Mouse (Mus musculus): ENCODE measurements at regions not wholly inside any gene's neighbourhood (a gene's known extent, or its start where the extent isn't known, plus 50 kb on each side); places are given as distances from the start of the nearest gene placed in this dataset.

DNA sequence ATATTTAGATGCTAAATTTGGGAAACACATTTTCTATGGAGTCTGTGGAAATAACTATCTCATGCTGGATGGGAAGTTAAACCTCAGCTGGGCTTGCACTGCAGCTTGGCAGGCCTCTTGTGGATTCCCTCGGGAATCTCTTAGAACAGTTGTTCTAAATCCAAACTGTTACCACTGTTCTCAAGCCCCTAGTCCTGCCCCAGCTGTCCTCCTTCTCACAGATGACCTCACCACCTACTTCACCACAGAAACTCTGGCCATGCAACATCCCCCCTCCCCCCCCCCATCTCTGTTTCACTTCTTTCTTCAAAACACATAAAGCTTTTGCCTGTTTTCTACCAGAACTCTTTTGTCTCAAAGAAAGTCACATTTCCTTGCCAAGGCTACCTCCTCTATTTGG lies 136.6 kb upstream of the Wdr44 start:
- Histone ChIP-seq H3K4me3 (replicated peaks) (no peak overlapping the region), H3K4me1 (no peaks in the 10 kb centered on the region), H3K4me2 (no peak overlapping the region), H3K9me3 (replicated peaks) (no peaks in the 10 kb centered on the region), H3K36me3 (no peaks in the 10 kb centered on the region), H3K27ac (0 out of 2 replicates have a peak overlapping the region, but pooled peaks have one; percentile 41), H3K27me3 (no peaks in the 10 kb centered on the region), H3K9ac (no peak overlapping the region)
- ATAC-seq (replicated peaks; ENCODE audit: low FRiP score): peak; percentile 46; the same call in 1 of the 2 replicates
- 53% methylated on average over 1 of the region's 1 CpGs for WGBS

DNA sequence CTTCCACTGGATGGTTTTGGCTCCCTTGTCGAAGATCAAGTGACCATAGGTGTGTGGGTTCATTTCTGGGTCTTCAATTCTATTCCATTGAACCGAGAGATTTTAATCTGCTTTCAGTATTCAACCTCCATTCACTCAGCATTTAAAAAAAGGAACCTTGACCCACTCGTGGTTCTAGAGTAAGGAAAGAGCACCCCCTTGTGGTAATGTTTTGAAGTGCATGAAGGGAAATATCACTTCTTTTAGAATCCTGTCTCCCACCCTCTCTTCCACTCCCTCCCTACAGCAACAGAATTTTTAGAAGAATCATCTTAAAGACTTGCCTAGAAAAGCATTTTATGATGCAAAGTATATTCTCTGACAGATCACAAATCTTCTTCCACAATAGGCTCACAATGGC lies 127.3 kb upstream of the Wdr44 start:
- no peak overlapping the region for H3K4me3 ChIP-seq (replicated peaks)
- WGBS: 33% methylated on average over 3 of the region's 3 CpGs
- no peak overlapping the region for H3K27ac ChIP-seq
- ATAC-seq (replicated peaks; ENCODE audit: low FRiP score): no peak
- no peak overlapping the region for H3K4me2 ChIP-seq
- no peaks in the 10 kb centered on the region for H3K36me3 ChIP-seq
- no peak overlapping the region for H3K9ac ChIP-seq
- no peaks in the 10 kb centered on the region for H3K9me3 ChIP-seq (replicated peaks)
- H3K27me3 ChIP-seq: no peaks in the 10 kb centered on the region
- no peaks in the 10 kb centered on the region for H3K4me1 ChIP-seq
